Mouse (Mus musculus) CH12.LX (cell line): ENCODE measurements around the gene Alcam. TPM values are rescaled to one million over a fixed set of nuclear protein-coding genes. Genes with fewer than 3 reads are reported as not detected.

Experiments
- DNase-seq: peaks from one replicate; pipeline ENCODE4 v3.0.0-alpha.2; 2013; ENCODE audit errors: extremely low read depth
- H3K27ac ChIP-seq: 2 replicates; pipeline ENCODE4 v1.5.1; 2012; ENCODE audit warnings: low read depth, mild to moderate bottlenecking, control low read depth, moderate library complexity; ENCODE audit not compliant: insufficient read depth
- H3K27me3 ChIP-seq: replicated peaks from 2 replicates; pipeline ENCODE3; 2012; ENCODE audit warnings: inconsistent platforms
- H3K36me3 ChIP-seq, 2 experiments: replicated peaks in 1 of 2; 2 replicates each; pipeline versions ENCODE3 to v1.6.1; 2012; ENCODE audit warnings: inconsistent platforms in 1 of 2, low read length in 1 of 2, mild to moderate bottlenecking in 1 of 2, mixed read lengths in 1 of 2, moderate library complexity in 1 of 2; ENCODE audit not compliant: control insufficient read depth in 1 of 2, insufficient read depth in 1 of 2
- H3K4me1 ChIP-seq, 2 experiments: 2 replicates each; pipeline ENCODE4 v1.6.1; 2012; ENCODE audit warnings: inconsistent platforms in 1 of 2, moderate library complexity in 1 of 2; ENCODE audit not compliant: insufficient read depth in 2 of 2, control insufficient read depth in 1 of 2
- H3K4me2 ChIP-seq: 2 replicates; pipeline ENCODE4 v1.6.1; 2012; ENCODE audit warnings: low read depth, mild to moderate bottlenecking, control low read depth; ENCODE audit not compliant: poor library complexity, insufficient read depth, severe bottlenecking
- H3K4me3 ChIP-seq, 3 experiments: fragments of 150-350 bp in 1 of 3; sonication (generic) in 1 of 3; replicated peaks in 1 of 3; 2 replicates each; pipeline versions ENCODE3 to v1.5.1; 2011 to 2012; ENCODE audit warnings: low read depth in 2 of 3, low read length in 2 of 3, mild to moderate bottlenecking in 2 of 3, moderate library complexity in 2 of 3, control low read depth in 1 of 3, improper control_type of control experiment in 1 of 3, inconsistent platforms in 1 of 3, mixed read lengths in 1 of 3; ENCODE audit not compliant: poor library complexity in 1 of 3
- H3K79me2 ChIP-seq: replicated peaks from 2 replicates; pipeline ENCODE4 v1.6.1; 2012; ENCODE audit warnings: mild to moderate bottlenecking, moderate library complexity; ENCODE audit not compliant: control insufficient read depth, poor library complexity, insufficient read depth, severe bottlenecking; ENCODE audit errors: extremely low read depth
- H3K9ac ChIP-seq: 2 replicates; pipeline ENCODE4 v1.6.1; 2012; ENCODE audit warnings: low read depth, mild to moderate bottlenecking, control low read depth, moderate library complexity; ENCODE audit not compliant: insufficient read depth
- H3K9me3 ChIP-seq: replicated peaks from 2 replicates; pipeline ENCODE3; 2012; ENCODE audit warnings: low read length, inconsistent platforms, mixed read lengths
- CHD1 ChIP-seq: IDR thresholded peaks from 2 replicates; pipeline ENCODE4 v1.6.1; 2012; ENCODE audit warnings: low read depth, low read length, improper control_type of control experiment, inconsistent platforms
- CTCF ChIP-seq, 2 experiments: IDR thresholded peaks in 1 of 2; conservative IDR thresholded peaks in 1 of 2; 2 replicates each; pipeline ENCODE4 v1.5.1; 2011 to 2012; ENCODE audit warnings: low read depth in 2 of 2, low read length in 2 of 2, improper control_type of control experiment in 1 of 2, inconsistent platforms in 1 of 2, mild to moderate bottlenecking in 1 of 2, moderate library complexity in 1 of 2
- ELF1 ChIP-seq: IDR thresholded peaks from 2 replicates; pipeline ENCODE4 v1.6.1; 2014; ENCODE audit warnings: low read depth, mild to moderate bottlenecking, inconsistent platforms, low read length, improper control_type of control experiment
- ETS1 ChIP-seq: conservative IDR thresholded peaks from 2 replicates; pipeline ENCODE4 v1.6.1; 2012; ENCODE audit warnings: low read depth, mild to moderate bottlenecking, inconsistent platforms, low read length, improper control_type of control experiment, moderate library complexity
- GABPA ChIP-seq: IDR thresholded peaks from 2 replicates; pipeline ENCODE4 v1.6.1; 2012; ENCODE audit warnings: low read depth, low read length, improper control_type of control experiment, inconsistent platforms; ENCODE audit not compliant: insufficient replicate concordance
- HCFC1 ChIP-seq: IDR thresholded peaks from 2 replicates; pipeline ENCODE4 v1.6.1; 2012; ENCODE audit warnings: low read depth, mild to moderate bottlenecking, inconsistent platforms, low read length, improper control_type of control experiment
- IRF4 ChIP-seq: IDR thresholded peaks from 2 replicates; pipeline ENCODE4 v1.6.1; 2014; ENCODE audit warnings: low read depth, mild to moderate bottlenecking, inconsistent platforms, low read length, improper control_type of control experiment
- MAX ChIP-seq: IDR thresholded peaks from 2 replicates; pipeline ENCODE4 v1.6.1; 2011; ENCODE audit warnings: low read length, improper control_type of control experiment
- MEF2A ChIP-seq: IDR thresholded peaks from 2 replicates; pipeline ENCODE4 v1.6.1; 2014; ENCODE audit warnings: low read depth, mild to moderate bottlenecking, inconsistent platforms, low read length, improper control_type of control experiment, borderline replicate concordance
- MXI1 ChIP-seq: IDR thresholded peaks from 2 replicates; pipeline ENCODE4 v1.6.1; 2011; ENCODE audit warnings: mild to moderate bottlenecking, low read depth, low read length, improper control_type of control experiment
- NRF1 ChIP-seq: IDR thresholded peaks from 2 replicates; pipeline ENCODE4 v1.6.1; 2014; ENCODE audit warnings: low read depth, mild to moderate bottlenecking, inconsistent platforms, low read length, improper control_type of control experiment, moderate library complexity
- RAD21 ChIP-seq: IDR thresholded peaks from 2 replicates; pipeline ENCODE4 v1.6.1; 2011; ENCODE audit warnings: low read depth, mild to moderate bottlenecking, low read length, improper control_type of control experiment, moderate library complexity
- RCOR1 ChIP-seq: conservative IDR thresholded peaks from 2 replicates; pipeline ENCODE4 v1.6.1; 2012; ENCODE audit warnings: low read depth, mild to moderate bottlenecking, inconsistent platforms, low read length, improper control_type of control experiment
- SMC3 ChIP-seq: IDR thresholded peaks from 2 replicates; pipeline ENCODE4 v1.6.1; 2011; ENCODE audit warnings: low read depth, low read length, improper control_type of control experiment
- TBP ChIP-seq: conservative IDR thresholded peaks from 2 replicates; pipeline ENCODE4 v1.6.1; 2011; ENCODE audit warnings: low read depth, low read length, improper control_type of control experiment
- TCF12 ChIP-seq: IDR thresholded peaks from 2 replicates; pipeline ENCODE4 v1.6.1; 2014; ENCODE audit warnings: low read depth, mild to moderate bottlenecking, inconsistent platforms, low read length, improper control_type of control experiment
- UBTF ChIP-seq: IDR thresholded peaks from 2 replicates; pipeline ENCODE4 v1.6.1; 2012; ENCODE audit warnings: low read depth, mild to moderate bottlenecking, inconsistent platforms, low read length, improper control_type of control experiment, moderate library complexity
- ZKSCAN1 ChIP-seq: IDR thresholded peaks from 2 replicates; pipeline ENCODE4 v1.6.1; 2012; ENCODE audit warnings: low read depth, inconsistent platforms, low read length, improper control_type of control experiment, borderline replicate concordance
- ZNF384 ChIP-seq: IDR thresholded peaks from 2 replicates; pipeline ENCODE4 v1.6.1; 2012; ENCODE audit warnings: low read depth, low read length, improper control_type of control experiment, inconsistent platforms
- dilution Hi-C: fragments of 300-500 bp; cut with MboI; formaldehyde crosslinking; loops from 2 replicates; pipeline ENCODE4 v1.14.3; 2020; ENCODE audit warnings: low sequenced_read_pairs; ENCODE audit not compliant: extremely low pct_unique_long_range_greater_than_20kb, extremely low pct_ligation_motif_present
- in situ Hi-C: fragments of 300-500 bp; cut with MboI; formaldehyde crosslinking; loops from 3 replicates; pipeline ENCODE4 v1.14.3; 2019; ENCODE audit warnings: low sequenced_read_pairs, low pct_ligation_motif_present, low pct_unique_long_range_greater_than_20kb, mixed read lengths
- polyA plus RNA-seq: library from polyadenylated mRNA; unstranded; fragments of >175 nt; gene quantifications from 2 replicates; pipeline ENCODE4 v1.2.1, GENCODE M21; 2012; ENCODE audit warnings: low read depth; ENCODE audit not compliant: insufficient read length
- total RNA-seq, 2 experiments: library from RNA; depleted of rRNA; stranded (reverse); fragments of 300-350 nt in 1 of 2; fragments of >200 nt in 1 of 2; gene quantifications; 2 replicates each; pipeline ENCODE4 v1.2.3; 2012 to 2014

The Alcam gene
- total and polyA plus RNA-seq, 3 experiments, result 26.3 to 56.7 (median 54.6) TPM

DNA sequence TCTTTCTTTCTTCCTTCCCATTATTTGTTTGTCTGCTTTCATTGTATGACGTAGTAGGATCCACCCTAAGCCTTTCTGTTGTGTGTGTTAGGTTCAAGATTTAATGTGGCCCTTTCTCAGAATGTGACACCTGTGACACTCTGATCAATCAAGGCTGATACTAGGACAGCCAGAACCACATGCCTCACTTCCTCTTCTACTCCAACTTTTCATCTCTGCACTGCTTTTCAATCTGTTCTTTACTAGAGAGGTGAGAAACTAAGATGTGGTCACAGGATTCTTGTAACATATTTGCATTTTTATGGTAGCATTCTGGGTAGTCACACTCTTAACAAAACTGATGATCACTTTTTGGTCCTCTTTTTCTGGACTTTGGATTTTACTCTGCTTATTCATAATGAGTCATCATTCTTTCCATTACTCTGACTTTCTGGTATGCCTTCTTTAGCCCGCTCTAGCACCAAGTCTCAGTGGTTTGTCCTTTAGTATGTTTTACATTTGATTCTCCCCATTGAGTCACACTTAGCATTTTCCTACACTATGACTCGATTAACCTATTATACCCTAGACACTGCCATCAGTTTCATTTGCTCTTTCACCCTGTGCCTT is 161.3 kb downstream of the Alcam start (continued):
- TF ChIP-seq GABPA (no peak), RCOR1 (peak; percentile 96), MXI1 (peak; percentile 99), ZKSCAN1 (no peak; the same call in 1 of the 2 replicates), MAX (peak; percentile 94), CTCF (conservative IDR thresholded peaks at IDR 0.05 in 1 of 2, IDR thresholded peaks at IDR 0.05 in 1 of 2; ENCODE audit: low read depth in 2 of 2, low read length in 2 of 2) (no peak)
- TF ChIP-seq, all 38 proteins: peak for 28

DNA sequence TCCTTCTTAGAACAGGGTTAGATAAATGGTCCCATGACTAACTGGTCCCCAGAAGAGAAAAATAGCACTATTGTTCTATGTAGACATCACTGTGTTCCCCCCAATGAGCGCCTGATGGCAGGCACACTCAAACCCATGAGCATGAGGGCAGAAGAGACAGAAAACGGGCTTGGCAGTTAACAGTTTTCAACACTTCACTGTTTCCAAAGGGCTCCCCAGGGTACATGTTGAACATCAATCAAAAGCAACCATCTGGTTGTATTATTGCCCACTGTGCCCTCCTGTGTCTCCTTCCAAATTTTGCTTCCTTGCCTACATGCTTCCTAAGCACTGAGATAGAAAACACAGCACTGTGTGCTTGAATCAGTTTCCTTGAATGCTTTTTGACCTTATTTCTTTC is 173.7 kb downstream of the Alcam start:
- TF ChIP-seq ELF1, result no peak
- TF ChIP-seq MXI1, result no peak
- TF ChIP-seq IRF4, result no peak
- TF ChIP-seq MEF2A, result no peak
- TF ChIP-seq UBTF, result no peak
- TF ChIP-seq TCF12, result no peak
- no peak for TF ChIP-seq CTCF (conservative IDR thresholded peaks at IDR 0.05 in 1 of 2, IDR thresholded peaks at IDR 0.05 in 1 of 2; ENCODE audit: low read depth in 2 of 2, low read length in 2 of 2)
- TF ChIP-seq CHD1, result no peak
- no peak for TF ChIP-seq NRF1
- no peak for TF ChIP-seq TBP
- no peak for TF ChIP-seq ETS1
- no peak for TF ChIP-seq HCFC1
- TF ChIP-seq ZNF384, result no peak
- no peak for TF ChIP-seq SMC3
- TF ChIP-seq RAD21, result no peak
- in situ Hi-C loops (no loop called here), dilution Hi-C loops (no loop called here)
- peaks cover 16 to 20% of the 10 kb centered on the region in 2 experiments for H3K36me3 ChIP-seq
- H3K4me3 ChIP-seq, result no peak overlapping the region
- no peaks in the 10 kb centered on the region for H3K9me3 ChIP-seq
- no peak overlapping the region for H3K27ac ChIP-seq
- H3K9ac ChIP-seq, result no peak overlapping the region
- no peaks in the 10 kb centered on the region for H3K27me3 ChIP-seq
- H3K4me1 ChIP-seq, result no peaks in the 10 kb centered on the region
- no peaks in the 10 kb centered on the region for H3K79me2 ChIP-seq
- DNase-seq, result no peak
- no peak overlapping the region for H3K4me2 ChIP-seq
